Mouse (Mus musculus) forebrain, embryonic 12.5 days (tissue): Measurements from ENCODE around the gene Map3k6. TPM values are rescaled to one million over a fixed set of nuclear protein-coding genes. Genes with fewer than 3 reads are reported as not detected.

ENCODE experiments used
- ATAC-seq: fragments of 200-750 bp; cut with Nextera tagmentation; 2 replicates; pipeline ENCODE4 v1.8.0; 2017; ENCODE audit warnings: moderate TSS enrichment; ENCODE audit not compliant: low FRiP score
- H3K27ac ChIP-seq: fragments of 300-500 bp; sonication (generic); 2 replicates; pipeline ENCODE4 v1.5.1; 2016; ENCODE audit warnings: mild to moderate bottlenecking
- H3K27me3 ChIP-seq: fragments of 300-500 bp; sonication (generic); 2 replicates; pipeline ENCODE4 v1.6.1; 2016; ENCODE audit warnings: mild to moderate bottlenecking
- H3K36me3 ChIP-seq: fragments of 300-500 bp; sonication (generic); replicated peaks from 2 replicates; pipeline ENCODE4 v1.6.1; 2016; ENCODE audit warnings: mild to moderate bottlenecking
- H3K4me1 ChIP-seq: fragments of 300-500 bp; sonication (generic); 2 replicates; pipeline ENCODE4 v1.6.1; 2016
- H3K4me2 ChIP-seq: fragments of 300-500 bp; sonication (generic); 2 replicates; pipeline ENCODE4 v1.6.1; 2016; ENCODE audit warnings: mild to moderate bottlenecking, moderate library complexity
- H3K4me3 ChIP-seq: fragments of 300-500 bp; sonication (generic); replicated peaks from 2 replicates; pipeline ENCODE4 v1.5.1; 2016; ENCODE audit warnings: mild to moderate bottlenecking
- H3K9ac ChIP-seq: fragments of 300-500 bp; sonication (generic); 2 replicates; pipeline ENCODE4 v1.6.1; 2016; ENCODE audit warnings: mild to moderate bottlenecking
- H3K9me3 ChIP-seq: fragments of 300-500 bp; sonication (generic); 2 replicates; pipeline ENCODE4 v1.6.1; 2016
- WGBS: fragments of 180-500 bp; shearing (Covaris S2); methylation state at CpG from one replicate; pipeline ENCODE4 v1.1.7; 2016; 5-methylcytosine and 5-hydroxymethylcytosine counted together
- polyA plus RNA-seq: library from polyadenylated mRNA; unstranded; fragments of >200 nt; fragmentation: Nextera tagmentation; extraction: Ambion mirVana; gene quantifications from 2 replicates; pipeline ENCODE4 v1.2.1, GENCODE M21; 2016

The Map3k6 gene
- polyA plus RNA-seq, 1 experiment from 2014 or later = 1.3 TPM

GRCm38 (mm10) chr4:133261641-133262374, 21.2 kb downstream of the Map3k6 start:
- ATAC-seq = no peak
- Histone ChIP-seq H3K9me3 (no peaks in the 10 kb centered on the region), H3K36me3 (peaks cover 37% of the 10 kb centered on the region), H3K4me2 (no peak overlapping the region), H3K27me3 (peaks cover 13% of the 10 kb centered on the region), H3K4me3 (no peak overlapping the region), H3K4me1 (peaks cover 2% of the 10 kb centered on the region; the same call in 1 of the 2 replicates), H3K27ac (no peak overlapping the region), H3K9ac (no peak overlapping the region)
- WGBS = 50% methylated on average over 10 of the region's 10 CpGs

- H3K36me3 ChIP-seq = peaks cover 42% of the 10 kb centered on the region
- WGBS = 75% methylated on average over 7 of the region's 7 CpGs
- no peak overlapping the region for H3K27ac ChIP-seq
- H3K27me3 ChIP-seq = peaks cover 8% of the 10 kb centered on the region
- no peak overlapping the region for H3K4me2 ChIP-seq
- H3K9me3 ChIP-seq = no peaks in the 10 kb centered on the region
- H3K4me1 ChIP-seq = no peaks in the 10 kb centered on the region
- no peak overlapping the region for H3K9ac ChIP-seq
- no peak overlapping the region for H3K4me3 ChIP-seq
- ATAC-seq = no peak
These were observed 21.8 kb downstream of the Map3k6 start for GRCm38 (mm10) chr4:133262375-133262765.

GRCm38 (mm10) chr4:133262882-133263281, 22.3 kb downstream of the Map3k6 start, which contains the start of gene Sytl1:
Gene Sytl1 (minus strand): TSS chr4:133263113.
- no peaks in the 10 kb centered on the region for H3K9me3 ChIP-seq
- 42% methylated on average over 7 of the region's 7 CpGs for WGBS
- ATAC-seq = no peak
- no peak within 1 kb of the TSS for H3K4me3 ChIP-seq
- no peaks in the 10 kb centered on the region for H3K4me1 ChIP-seq
- no peak within 1 kb of the TSS for H3K4me2 ChIP-seq
- H3K9ac ChIP-seq = no peak within 1 kb of the TSS
- peaks cover 3% of the 10 kb centered on the region for H3K27me3 ChIP-seq
- peaks cover 48% of the 10 kb centered on the region for H3K36me3 ChIP-seq
- H3K27ac ChIP-seq = no peak within 1 kb of the TSS

GRCm38 (mm10) chr4:133263756-133264155, 23.1 kb downstream of the Map3k6 start:
- H3K9ac ChIP-seq = no peak overlapping the region
- ATAC-seq = no peak
- no peak overlapping the region for H3K4me2 ChIP-seq
- no peak overlapping the region for H3K27ac ChIP-seq
- no peaks in the 10 kb centered on the region for H3K9me3 ChIP-seq
- no peaks in the 10 kb centered on the region for H3K27me3 ChIP-seq
- H3K36me3 ChIP-seq = peaks cover 56% of the 10 kb centered on the region
- 96% methylated on average over 5 of the region's 5 CpGs for WGBS
- H3K4me3 ChIP-seq = no peak overlapping the region
- no peaks in the 10 kb centered on the region for H3K4me1 ChIP-seq

- Histone ChIP-seq H3K4me3 (no peak overlapping the region), H3K4me1 (no peaks in the 10 kb centered on the region), H3K9ac (no peak overlapping the region), H3K4me2 (no peak overlapping the region), H3K27ac (no peak overlapping the region), H3K27me3 (no peaks in the 10 kb centered on the region), H3K9me3 (no peaks in the 10 kb centered on the region), H3K36me3 (peaks cover 64% of the 10 kb centered on the region)
- 100% methylated on average over 2 of the region's 2 CpGs for WGBS
- ATAC-seq = no peak
These were observed 23.9 kb downstream of the Map3k6 start for GRCm38 (mm10) chr4:133264559-133264958.

GRCm38 (mm10) chr4:133265297-133265696, 24.7 kb downstream of the Map3k6 start:
- Histone ChIP-seq H3K36me3 (peaks cover 67% of the 10 kb centered on the region), H3K9ac (no peak overlapping the region), H3K4me2 (no peak overlapping the region), H3K4me3 (no peak overlapping the region), H3K27ac (no peak overlapping the region), H3K4me1 (no peaks in the 10 kb centered on the region), H3K27me3 (no peaks in the 10 kb centered on the region), H3K9me3 (no peaks in the 10 kb centered on the region)
- 97% methylated on average over 3 of the region's 3 CpGs for WGBS
- no peak for ATAC-seq

GRCm38 (mm10) chr4:133265759-133266158, 25.1 kb downstream of the Map3k6 start:
- H3K9me3 ChIP-seq = no peaks in the 10 kb centered on the region
- H3K36me3 ChIP-seq = peaks cover 71% of the 10 kb centered on the region
- ATAC-seq = no peak
- no peak overlapping the region for H3K27ac ChIP-seq
- WGBS = 96% methylated on average over 4 of the region's 4 CpGs
- H3K4me1 ChIP-seq = no peaks in the 10 kb centered on the region
- H3K27me3 ChIP-seq = no peaks in the 10 kb centered on the region
- no peak overlapping the region for H3K9ac ChIP-seq
- no peak overlapping the region for H3K4me2 ChIP-seq
- H3K4me3 ChIP-seq = no peak overlapping the region

GRCm38 (mm10) chr4:133266248-133266880, 25.7 kb downstream of the Map3k6 start:
- Histone ChIP-seq H3K36me3 (peaks cover 71% of the 10 kb centered on the region), H3K9me3 (no peaks in the 10 kb centered on the region), H3K4me3 (no peak overlapping the region), H3K9ac (no peak overlapping the region), H3K4me1 (no peaks in the 10 kb centered on the region), H3K4me2 (no peak overlapping the region), H3K27ac (no peak overlapping the region), H3K27me3 (no peaks in the 10 kb centered on the region)
- 89% methylated on average over 12 of the region's 12 CpGs for WGBS
- no peak for ATAC-seq

GRCm38 (mm10) chr4:133268931-133269330, 28.3 kb downstream of the Map3k6 start:
- no peak overlapping the region for H3K4me2 ChIP-seq
- 99% methylated on average over 3 of the region's 3 CpGs for WGBS
- ATAC-seq = no peak
- H3K4me1 ChIP-seq = no peaks in the 10 kb centered on the region
- H3K27ac ChIP-seq = no peak overlapping the region
- H3K9me3 ChIP-seq = no peaks in the 10 kb centered on the region
- H3K4me3 ChIP-seq = no peak overlapping the region
- peaks cover 62% of the 10 kb centered on the region for H3K36me3 ChIP-seq
- no peaks in the 10 kb centered on the region for H3K27me3 ChIP-seq
- no peak overlapping the region for H3K9ac ChIP-seq

GRCm38 (mm10) chr4:133269596-133269995, 29.0 kb downstream of the Map3k6 start:
- H3K36me3 ChIP-seq = peaks cover 56% of the 10 kb centered on the region
- WGBS = 89% methylated on average over 3 of the region's 3 CpGs
- no peak for ATAC-seq
- no peaks in the 10 kb centered on the region for H3K9me3 ChIP-seq
- no peak overlapping the region for H3K4me2 ChIP-seq
- H3K27ac ChIP-seq = no peak overlapping the region
- H3K9ac ChIP-seq = no peak overlapping the region
- no peaks in the 10 kb centered on the region for H3K27me3 ChIP-seq
- H3K4me1 ChIP-seq = no peaks in the 10 kb centered on the region
- H3K4me3 ChIP-seq = no peak overlapping the region

GRCm38 (mm10) chr4:133270929-133271328, 30.3 kb downstream of the Map3k6 start:
- H3K27ac ChIP-seq = no peak overlapping the region
- no peaks in the 10 kb centered on the region for H3K9me3 ChIP-seq
- no peaks in the 10 kb centered on the region for H3K27me3 ChIP-seq
- 89% methylated on average over 9 of the region's 9 CpGs for WGBS
- H3K4me3 ChIP-seq = no peak overlapping the region
- H3K36me3 ChIP-seq = peaks cover 53% of the 10 kb centered on the region
- peaks cover 6% of the 10 kb centered on the region for H3K4me1 ChIP-seq
- no peak overlapping the region for H3K9ac ChIP-seq
- H3K4me2 ChIP-seq = no peak overlapping the region
- ATAC-seq = no peak

- peaks cover 10% of the 10 kb centered on the region; the same call in 1 of the 2 replicates for H3K36me3 ChIP-seq
- WGBS = under 1% methylated on average over 73 of the region's 73 CpGs
- H3K27ac ChIP-seq = peak within 1 kb of the TSS; percentile 90
- H3K4me2 ChIP-seq = peak within 1 kb of the TSS; percentile 76
- H3K4me1 ChIP-seq = peaks cover 26% of the 10 kb centered on the region
- peak within 1 kb of the TSS; percentile 86 for H3K9ac ChIP-seq
- H3K27me3 ChIP-seq = no peaks in the 10 kb centered on the region
- peak within 1 kb of the TSS; percentile 84 for H3K4me3 ChIP-seq
- ATAC-seq = peak; percentile 93
- no peaks in the 10 kb centered on the region for H3K9me3 ChIP-seq
These were observed 36.7 kb downstream of the Map3k6 start, which contains the start of gene Tmem222 for GRCm38 (mm10) chr4:133277104-133278026. Gene Tmem222 (minus strand): TSS chr4:133277792.
